14 mouse cellular contexts compared by ENCODE assay signal in the genomic region with DNA sequence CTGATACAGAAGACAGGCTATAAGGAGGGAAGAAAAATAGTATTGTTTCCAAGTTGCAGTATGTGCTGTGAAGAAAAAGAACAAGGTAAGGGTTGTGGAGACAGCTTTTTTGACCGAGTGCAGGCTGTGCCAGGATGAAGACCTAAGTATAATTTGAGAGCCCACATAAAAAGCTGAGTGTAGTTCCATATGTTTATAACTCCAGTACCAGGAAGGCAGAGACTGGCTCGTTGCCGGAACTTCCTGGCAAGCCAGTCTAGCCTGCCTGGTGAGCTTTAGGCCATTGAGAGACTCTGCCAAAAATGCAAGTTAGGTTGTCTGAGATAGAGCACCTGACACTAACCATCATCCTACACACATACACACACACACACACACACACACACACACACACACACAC.
DNase-seq lines count a peak whose midpoint lies in the region; ATAC-seq lines count a peak whose summit lies in the region.
"Had no signal": no experiment of that assay in that cellular context is flagged by ENCODE, and none has a peak within 500 bp of the region (broad histone marks: within the 10 kb centered on the region; RNA-seq: fewer than 3 reads in every experiment).

No protein-coding gene starts in this region.

- ATAC-seq in cerebellum, adult (ENCODE audit: insufficient number of reproducible peaks, low FRiP score, low TSS enrichment): peak; percentile 31; the same call in 1 of the 2 replicates
- peak; percentile 5; the same call in 1 of the 2 replicates for ATAC-seq in midbrain, embryonic 16.5 days
- ATAC-seq in midbrain, embryonic 14.5 days (ENCODE audit: low FRiP score, low TSS enrichment): no peak
- ATAC-seq: hindbrain, postnatal 0 days had no signal

- no peak overlapping the region for H3K4me2 ChIP-seq in midbrain, embryonic 16.5 days (ENCODE audit: low read length)
- no peak overlapping the region for H3K4me2 ChIP-seq in midbrain, embryonic 14.5 days (ENCODE audit: low read length)

- no peaks in the 10 kb centered on the region for H3K4me1 ChIP-seq in midbrain, embryonic 16.5 days (ENCODE audit: control insufficient read depth, insufficient read depth, low read length)
- H3K4me1 ChIP-seq in midbrain, embryonic 14.5 days (ENCODE audit: control insufficient read depth, insufficient read depth, low read length): no peaks in the 10 kb centered on the region

- no peaks in the 10 kb centered on the region for H3K36me3 ChIP-seq in midbrain, embryonic 16.5 days (ENCODE audit: control insufficient read depth, insufficient read depth, low read length)
- H3K36me3 ChIP-seq in midbrain, embryonic 14.5 days (ENCODE audit: control insufficient read depth, insufficient read depth, low read length): no peaks in the 10 kb centered on the region

- H3K9me3 ChIP-seq in midbrain, embryonic 16.5 days (replicated peaks; ENCODE audit: control insufficient read depth, low read length, poor library complexity, severe bottlenecking): no peaks in the 10 kb centered on the region
- no peaks in the 10 kb centered on the region for H3K9me3 ChIP-seq in midbrain, embryonic 14.5 days (ENCODE audit: control insufficient read depth, low read length)

- no peak overlapping the region for H3K4me3 ChIP-seq in midbrain, embryonic 16.5 days (ENCODE audit: low read depth, low read length)
- no peak overlapping the region for H3K4me3 ChIP-seq in midbrain, embryonic 14.5 days (replicated peaks; ENCODE audit: low read depth, low read length)
- H3K4me3 ChIP-seq: left cerebral cortex, adult 2 months had no signal

- no peak overlapping the region for H3K9ac ChIP-seq in midbrain, embryonic 16.5 days (ENCODE audit: low read depth, low read length)
- H3K9ac ChIP-seq in midbrain, embryonic 14.5 days (replicated peaks; ENCODE audit: low read length): no peak overlapping the region
- H3K9ac ChIP-seq: liver, embryonic 14.5 days had no signal

- H3K27ac ChIP-seq in midbrain, embryonic 16.5 days (ENCODE audit: low read length): peak overlapping the region; percentile 22; the same call in 1 of the 2 replicates
- H3K27ac ChIP-seq in midbrain, embryonic 14.5 days (replicated peaks; ENCODE audit: low read depth, low read length): no peak overlapping the region
- H3K27ac ChIP-seq: hindbrain, postnatal 0 days; left cerebral cortex, adult 2 months; liver, embryonic 14.5 days had no signal

- H3K27me3 ChIP-seq in midbrain, embryonic 16.5 days (ENCODE audit: control insufficient read depth, insufficient read depth, low read depth, low read length): no peaks in the 10 kb centered on the region
- no peaks in the 10 kb centered on the region for H3K27me3 ChIP-seq in midbrain, embryonic 14.5 days (ENCODE audit: control insufficient read depth, insufficient read depth, low read length)

- DNase-seq in cerebellum, adult 8-10 months: no peak
- no peak for DNase-seq in midbrain, embryonic 14.5 days
- peak; percentile 7 to 22 for DNase-seq in left cerebral cortex, postnatal 10 days (ENCODE audit: extremely low spot score in 1 of 2, low spot score in 2 of 2)
- peak; percentile 28 to 30 for DNase-seq in right cerebral cortex, postnatal 36 days (ENCODE audit: low spot score in 2 of 2)
- no peak for DNase-seq in lung, postnatal 25 days (ENCODE audit: low spot score)
- no peak for DNase-seq in retina, postnatal 1 day
- DNase-seq: adrenal gland, adult 2 months; heart, adult 18-20 months; lung, postnatal 4 days had no signal

- WGBS in midbrain, embryonic 16.5 days: 89% methylated on average over 3 of the region's 3 CpGs
- WGBS in midbrain, embryonic 14.5 days: 91% methylated on average over 3 of the region's 3 CpGs

- intact Hi-C loops in left cerebral cortex, postnatal 10 days (cut with DNase I): no loop called here

Comparison
In these comparisons a context has a peak if more than half of its experiments do, and no peak if none do; other contexts are left out.
1. DNase-seq: peak in left cerebral cortex, postnatal 10 days (2 of 2) and right cerebral cortex, postnatal 36 days (2 of 2); none in cerebellum, adult 8-10 months (single experiment), midbrain, embryonic 14.5 days (single experiment), lung, postnatal 25 days (single experiment) and retina, postnatal 1 day (single experiment).